Comparison of ENCODE assay signal across 18 mouse cellular contexts in genomic region chr15:72377201-72377600, GRCm38 (mm10).
"Had no signal": no experiment of that assay in that cellular context is flagged by ENCODE, and none has a peak within 500 bp of the region (broad histone marks: within the 10 kb centered on the region; RNA-seq: fewer than 3 reads in every experiment).

No protein-coding gene starts in this region.

- H3K4me3 ChIP-seq: limb, embryonic 10.5 days; liver, embryonic 15.5 days; midbrain, embryonic 10.5 days; myocyte; neural tube, embryonic 15.5 days had no signal

- ATAC-seq: lung, postnatal 0 days had no signal

- H3K9ac ChIP-seq: liver, embryonic 15.5 days; neural tube, embryonic 15.5 days had no signal

- H3K9me3 ChIP-seq: limb, embryonic 10.5 days; liver, embryonic 15.5 days; midbrain, embryonic 10.5 days; neural tube, embryonic 15.5 days had no signal

- H3K27ac ChIP-seq: kidney, postnatal 0 days; limb, embryonic 10.5 days; liver, embryonic 15.5 days; midbrain, embryonic 10.5 days; neural tube, embryonic 15.5 days had no signal

- H3K4me1 ChIP-seq: limb, embryonic 10.5 days; liver, embryonic 15.5 days had no signal

- H3K4me2 ChIP-seq: liver, embryonic 11.5 days; liver, embryonic 15.5 days; neural tube, embryonic 15.5 days had no signal

- DNase-seq: kidney, adult 11 months; kidney, adult 9 months; kidney, postnatal 4 days; lung, adult 2 months; lung, postnatal 36 days; midbrain, embryonic 14.5 days; right cerebral cortex, postnatal 4 days; spleen, adult 18-20 months; thymus, adult 2 months; thymus, postnatal 25 days had no signal

- H3K36me3 ChIP-seq: limb, embryonic 10.5 days; liver, embryonic 15.5 days; midbrain, embryonic 10.5 days; neural tube, embryonic 15.5 days had no signal

- H3K27me3 ChIP-seq: liver, embryonic 15.5 days; neural tube, embryonic 15.5 days had no signal
